Comparison of ENCODE assay signal across 8 mouse cellular contexts in genomic region chr3:108572309-108573010, GRCm38 (mm10). TPM values are rescaled to one million over a fixed set of nuclear protein-coding genes. Genes with fewer than 3 reads are reported as not detected.
DNase-seq lines count a peak whose midpoint lies in the region; ATAC-seq and TF ChIP-seq lines count a peak whose summit lies in the region.

No protein-coding gene starts in this region.

- ATAC-seq in heart, embryonic 15.5 days (replicated peaks; ENCODE audit: insufficient number of reproducible peaks, insufficient read depth, low FRiP score, low read depth), result no peak
- no peak for ATAC-seq in forebrain, postnatal 0 days

- DNase-seq in heart, postnatal 14 days, result no peak
- DNase-seq in forebrain, postnatal 0 days, result no peak
- no peak for DNase-seq in midbrain, embryonic 10.5 days (ENCODE audit: low spot score)
- DNase-seq in adrenal gland, postnatal 10 days, result no peak
- no peak for DNase-seq in urinary bladder, postnatal 14 days (ENCODE audit: low spot score)
- no peak for DNase-seq in c-Kit-positive CD71-positive TER-119-positive erythroid progenitor cells, embryonic 14.5 days (ENCODE audit: low spot score)

- peaks cover 7% of the 10 kb centered on the region for H3K27me3 ChIP-seq in heart, embryonic 15.5 days
- H3K27me3 ChIP-seq in E14TG2a.4 (ENCODE audit: insufficient read depth, low read length), result no peaks in the 10 kb centered on the region
- H3K27me3 ChIP-seq in forebrain, postnatal 0 days (ENCODE audit: insufficient read depth, low read length), result no peaks in the 10 kb centered on the region
- H3K27me3 ChIP-seq in midbrain, embryonic 10.5 days (ENCODE audit: low read depth, poor library complexity, severe bottlenecking), result no peaks in the 10 kb centered on the region

- no peak overlapping the region for H3K27ac ChIP-seq in heart, embryonic 15.5 days
- no peak overlapping the region for H3K27ac ChIP-seq in forebrain, postnatal 0 days (ENCODE audit: low read depth, low read length)
- H3K27ac ChIP-seq in midbrain, embryonic 10.5 days (replicated peaks), result peak overlapping the region; percentile 90

- H3K9me3 ChIP-seq in heart, embryonic 15.5 days (replicated peaks), result no peaks in the 10 kb centered on the region
- peaks cover 7% of the 10 kb centered on the region for H3K9me3 ChIP-seq in E14TG2a.4 (ENCODE audit: low read length)
- no peaks in the 10 kb centered on the region for H3K9me3 ChIP-seq in forebrain, postnatal 0 days (ENCODE audit: low read length)
- H3K9me3 ChIP-seq in midbrain, embryonic 10.5 days (replicated peaks), result no peaks in the 10 kb centered on the region

- TF ChIP-seq CTCF in E14TG2a.4 (conservative IDR thresholded peaks at IDR 0.05; ENCODE audit: low read length), result no peak
- no peak for TF ChIP-seq CTCF in forebrain, postnatal 0 days (IDR thresholded peaks at IDR 0.05; ENCODE audit: low read depth)

- peaks cover 6% of the 10 kb centered on the region for H3K4me1 ChIP-seq in heart, embryonic 15.5 days (replicated peaks)
- H3K4me1 ChIP-seq in E14TG2a.4 (replicated peaks; ENCODE audit: low read depth, low read length), result peaks cover 51% of the 10 kb centered on the region
- peaks cover 8% of the 10 kb centered on the region; the same call in 1 of the 2 replicates for H3K4me1 ChIP-seq in forebrain, postnatal 0 days (ENCODE audit: insufficient read depth)
- peaks cover 51% of the 10 kb centered on the region for H3K4me1 ChIP-seq in midbrain, embryonic 10.5 days

- H3K9ac ChIP-seq in heart, embryonic 15.5 days, result peak overlapping the region; percentile 77
- peak overlapping the region; percentile 80 for H3K9ac ChIP-seq in forebrain, postnatal 0 days

- peak overlapping the region; percentile 71 for H3K4me2 ChIP-seq in heart, embryonic 15.5 days
- peak overlapping the region; percentile 78 for H3K4me2 ChIP-seq in forebrain, postnatal 0 days (ENCODE audit: low read depth)

- no peaks in the 10 kb centered on the region for H3K36me3 ChIP-seq in heart, embryonic 15.5 days
- peaks cover 22% of the 10 kb centered on the region for H3K36me3 ChIP-seq in E14TG2a.4 (ENCODE audit: insufficient read depth, low read length)
- H3K36me3 ChIP-seq in forebrain, postnatal 0 days (ENCODE audit: insufficient read depth), result no peaks in the 10 kb centered on the region
- H3K36me3 ChIP-seq in midbrain, embryonic 10.5 days, result peaks cover 24% of the 10 kb centered on the region

- WGBS in heart, embryonic 15.5 days, result 41% methylated on average over 18 of the region's 18 CpGs
- 50% methylated on average over 18 of the region's 18 CpGs for WGBS in forebrain, postnatal 0 days
- 59% methylated on average over 18 of the region's 18 CpGs for WGBS in midbrain, embryonic 10.5 days

- intact Hi-C loops in heart, postnatal 14 days (cut with DNase I), result loop anchor here (5.0 kb wide), 1 partner anchor 80 kb away; the partner anchor contains the start of gene Clcc1

- H3K4me3 ChIP-seq in heart, embryonic 15.5 days, result peak overlapping the region; percentile 77
- H3K4me3 ChIP-seq in E14TG2a.4 (replicated peaks; ENCODE audit: low read length), result peak overlapping the region; percentile 91
- H3K4me3 ChIP-seq in forebrain, postnatal 0 days (ENCODE audit: low read depth, low read length), result peak overlapping the region; percentile 77
- peak overlapping the region; percentile 82 for H3K4me3 ChIP-seq in midbrain, embryonic 10.5 days

RNA-seq across cellular contexts. Expression of gene Taf13, which starts 1.0 kb away (rescaled TPM):
- 24.6 and 24.7 TPM in 2 replicates for polyA plus RNA-seq in heart, embryonic 15.5 days (2015; fragmentation: Nextera tagmentation; extraction: Ambion mirVana)
- total RNA-seq in heart, postnatal 14 days (2021), result 10 to 100 TPM; 17.3 to 17.8 TPM
- 10.8 and 13.8 TPM in 2 replicates for total RNA-seq in forebrain, postnatal 0 days (2014; rRNA removed)
- polyA plus RNA-seq in forebrain, postnatal 0 days (2015; fragmentation: Nextera tagmentation; extraction: Ambion mirVana), result 41.0 and 46.4 TPM in 2 replicates
- polyA plus RNA-seq in midbrain, embryonic 10.5 days (2016; fragmentation: Nextera tagmentation; extraction: Ambion mirVana), result 72.9 and 78.3 TPM in 2 replicates
- 10 to 100 TPM; 21.0 to 25.0 TPM for total RNA-seq in adrenal gland, postnatal 10 days (2021)

RNA-seq across cellular contexts. Expression of gene Tmem167b, which starts 10.2 kb away (rescaled TPM):
- polyA plus RNA-seq in heart, embryonic 15.5 days (2015; fragmentation: Nextera tagmentation; extraction: Ambion mirVana), result 29.7 and 32.5 TPM in 2 replicates
- 10 to 100 TPM; 25.4 to 25.6 TPM for total RNA-seq in heart, postnatal 14 days (2021)
- 59.6 and 70.2 TPM in 2 replicates for total RNA-seq in forebrain, postnatal 0 days (2014; rRNA removed)
- polyA plus RNA-seq in forebrain, postnatal 0 days (2015; fragmentation: Nextera tagmentation; extraction: Ambion mirVana), result 42.5 and 50.0 TPM in 2 replicates
- 38.6 and 50.8 TPM in 2 replicates for polyA plus RNA-seq in midbrain, embryonic 10.5 days (2016; fragmentation: Nextera tagmentation; extraction: Ambion mirVana)
- total RNA-seq in adrenal gland, postnatal 10 days (2021), result 10 to 100 TPM; 38.3 to 40.4 TPM

RNA-seq across cellular contexts. Expression of gene Wdr47, which starts 18.6 kb away (rescaled TPM):
- 7.0 and 8.8 TPM in 2 replicates for polyA plus RNA-seq in heart, embryonic 15.5 days (2015; fragmentation: Nextera tagmentation; extraction: Ambion mirVana)
- 1 to 10 TPM; 8.9 to 9.0 TPM for total RNA-seq in heart, postnatal 14 days (2021)
- total RNA-seq in forebrain, postnatal 0 days (2014; rRNA removed), result 107 and 110 TPM in 2 replicates
- 72.4 and 90.1 TPM in 2 replicates for polyA plus RNA-seq in forebrain, postnatal 0 days (2015; fragmentation: Nextera tagmentation; extraction: Ambion mirVana)
- polyA plus RNA-seq in midbrain, embryonic 10.5 days (2016; fragmentation: Nextera tagmentation; extraction: Ambion mirVana), result 23.6 and 36.5 TPM in 2 replicates
- 10 to 100 TPM; 10.2 to 11.0 TPM for total RNA-seq in adrenal gland, postnatal 10 days (2021)

RNA-seq across cellular contexts. Expression of gene 5330417C22Rik, which starts 36.1 kb away (rescaled TPM):
- polyA plus RNA-seq in heart, embryonic 15.5 days (2015; fragmentation: Nextera tagmentation; extraction: Ambion mirVana), result 1.0 and 1.7 TPM in 2 replicates
- total RNA-seq in heart, postnatal 14 days (2021), result under 1 TPM; 0.24 to 0.81 TPM
- total RNA-seq in forebrain, postnatal 0 days (2014; rRNA removed), result 9.2 and 11.5 TPM in 2 replicates
- 16.6 and 17.5 TPM in 2 replicates for polyA plus RNA-seq in forebrain, postnatal 0 days (2015; fragmentation: Nextera tagmentation; extraction: Ambion mirVana)
- 2.6 and 3.2 TPM in 2 replicates for polyA plus RNA-seq in midbrain, embryonic 10.5 days (2016; fragmentation: Nextera tagmentation; extraction: Ambion mirVana)
- 1 to 10 TPM; 1.7 to 1.8 TPM for total RNA-seq in adrenal gland, postnatal 10 days (2021)

RNA-seq across cellular contexts. Expression of gene 1700013F07Rik, which starts 38.5 kb away (rescaled TPM):
- polyA plus RNA-seq in heart, embryonic 15.5 days (2015; fragmentation: Nextera tagmentation; extraction: Ambion mirVana), result 0.19 TPM in 1 of 2 replicates, not detected in the other
- not detected for total RNA-seq in heart, postnatal 14 days (2021)
- total RNA-seq in forebrain, postnatal 0 days (2014; rRNA removed), result 0.85 and 1.8 TPM in 2 replicates
- polyA plus RNA-seq in forebrain, postnatal 0 days (2015; fragmentation: Nextera tagmentation; extraction: Ambion mirVana), result 3.0 and 4.5 TPM in 2 replicates
- polyA plus RNA-seq in midbrain, embryonic 10.5 days (2016; fragmentation: Nextera tagmentation; extraction: Ambion mirVana), result 0.49 and 0.63 TPM in 2 replicates
- under 1 TPM in 1 of 2 experiments, not detected in 1; 0.42 TPM for total RNA-seq in adrenal gland, postnatal 10 days (2021)
